Mouse (Mus musculus) G1E (cell line): ENCODE results near the gene Upk1b.

Source experiments
- CTCF ChIP-seq: IDR thresholded peaks from 2 replicates; pipeline ENCODE4 v1.5.1; 2012; ENCODE audit warnings: low read depth, low read length, inconsistent platforms, mixed read lengths
- POLR2AphosphoS5 ChIP-seq: IDR thresholded peaks from 2 replicates; pipeline ENCODE4 v1.6.1; 2012; ENCODE audit warnings: low read depth, low read length, inconsistent platforms; ENCODE audit not compliant: insufficient replicate concordance
- TAL1 ChIP-seq: conservative IDR thresholded peaks from 2 replicates; pipeline ENCODE4 v1.6.1; 2012; ENCODE audit warnings: low read depth, low read length, inconsistent platforms, mixed read lengths

GRCm38 (mm10) chr16:38724256-38724655 lies 75.9 kb downstream of the Upk1b start:
- TF ChIP-seq CTCF (no peak), POLR2AphosphoS5 (no peak), TAL1 (no peak)
